Mouse (Mus musculus) spleen, adult 2 months (tissue): Measurements from ENCODE around the gene Trim46. TPM values are rescaled to one million over a fixed set of nuclear protein-coding genes. Genes with fewer than 3 reads are reported as not detected.
A peak's percentile ranks its signal among the peaks of the same experiment; 100 is the strongest.

ENCODE experiments used
- DNase-seq, 2 experiments: peaks; one replicate each; pipeline versions ENCODE4 v3.0.0 to v3.0.0-alpha.2; 2012 to 2021; ENCODE audit warnings: low spot score in 2 of 2, low read depth in 1 of 2
- H3K27ac ChIP-seq: fragments of 200-500 bp; 2 replicates; pipeline ENCODE4 v1.5.1; 2012; ENCODE audit warnings: low read length, inconsistent platforms; ENCODE audit not compliant: insufficient read depth
- H3K27me3 ChIP-seq: fragments of 200-500 bp; 2 replicates; pipeline ENCODE4 v1.6.1; 2012; ENCODE audit warnings: mild to moderate bottlenecking, moderate library complexity, low read length, inconsistent platforms; ENCODE audit not compliant: control insufficient read depth, insufficient read depth
- H3K36me3 ChIP-seq: fragments of 200-500 bp; 2 replicates; pipeline ENCODE4 v1.6.1; 2012; ENCODE audit warnings: mild to moderate bottlenecking, low read length, inconsistent platforms; ENCODE audit not compliant: control insufficient read depth, insufficient read depth
- H3K4me1 ChIP-seq: fragments of 200-500 bp; 2 replicates; pipeline ENCODE4 v1.6.1; 2011; ENCODE audit warnings: inconsistent platforms; ENCODE audit not compliant: control insufficient read depth, insufficient read depth, insufficient read length
- H3K4me3 ChIP-seq: fragments of 200-500 bp; 2 replicates; pipeline ENCODE4 v1.5.1; 2011; ENCODE audit warnings: mild to moderate bottlenecking, inconsistent platforms; ENCODE audit not compliant: insufficient read depth, insufficient read length; ENCODE audit errors: extremely low read depth
- CTCF ChIP-seq: fragments of 200-500 bp; IDR thresholded peaks from 2 replicates; pipeline ENCODE4 v1.5.1; 2011; ENCODE audit warnings: mild to moderate bottlenecking, inconsistent platforms; ENCODE audit not compliant: insufficient read depth, insufficient read length, insufficient replicate concordance; ENCODE audit errors: extremely low read depth
- POLR2A ChIP-seq: fragments of 200-500 bp; IDR thresholded peaks from 2 replicates; pipeline ENCODE4 v1.6.1; 2011; ENCODE audit warnings: low read depth, low read length, inconsistent platforms
- WGBS: fragments of 180-500 bp; shearing (Covaris S2); methylation state at CpG from one replicate; pipeline ENCODE4 v1.1.7; 2018; 5-methylcytosine and 5-hydroxymethylcytosine counted together
- polyA plus RNA-seq: library from polyadenylated mRNA; depleted of rRNA; stranded (reverse); fragments of >200 nt; gene quantifications from 2 replicates; pipeline ENCODE4 v1.2.3, GENCODE M21; 2012

Gene Trim46
- polyA plus RNA-seq, 1 experiment = 3.6 TPM

GRCm38 (mm10) chr3:89276061-89276460 lies 30.0 kb upstream of the Trim46 start:
- 95% methylated on average over 13 of the region's 13 CpGs for WGBS
- no peak for TF ChIP-seq POLR2A
- no peak for TF ChIP-seq CTCF
- Histone ChIP-seq H3K36me3 (no peaks in the 10 kb centered on the region), H3K27ac (no peak overlapping the region), H3K4me1 (peaks cover 9% of the 10 kb centered on the region; the same call in 1 of the 2 replicates), H3K27me3 (peaks cover 11% of the 10 kb centered on the region; the same call in 1 of the 2 replicates), H3K4me3 (no peak overlapping the region)
- no peak for DNase-seq

GRCm38 (mm10) chr3:89271760-89272159 lies 25.7 kb upstream of the Trim46 start:
- Histone ChIP-seq H3K27ac (no peak overlapping the region), H3K4me3 (no peak overlapping the region), H3K4me1 (peaks cover 8% of the 10 kb centered on the region; the same call in 1 of the 2 replicates), H3K27me3 (no peaks in the 10 kb centered on the region), H3K36me3 (no peaks in the 10 kb centered on the region; the same call in 1 of the 2 replicates)
- DNase-seq = no peak
- WGBS = 91% methylated on average over 6 of the region's 6 CpGs
- TF ChIP-seq POLR2A (no peak; the same call in 1 of the 2 replicates), CTCF (no peak)

- no peak for DNase-seq
- H3K4me1 ChIP-seq = peaks cover 8% of the 10 kb centered on the region; the same call in 1 of the 2 replicates
- TF ChIP-seq CTCF = no peak
- TF ChIP-seq POLR2A = no peak
- no peaks in the 10 kb centered on the region; the same call in 1 of the 2 replicates for H3K36me3 ChIP-seq
- no peaks in the 10 kb centered on the region for H3K27me3 ChIP-seq
- peak overlapping the region; percentile 88; the same call in 1 of the 2 replicates for H3K27ac ChIP-seq
- 79% methylated on average over 6 of the region's 6 CpGs for WGBS
- H3K4me3 ChIP-seq = no peak overlapping the region
Measured at GRCm38 (mm10) chr3:89270891-89271290, 24.8 kb upstream of the Trim46 start.

- Histone ChIP-seq H3K4me1 (peaks cover 8% of the 10 kb centered on the region; the same call in 1 of the 2 replicates), H3K36me3 (no peaks in the 10 kb centered on the region; the same call in 1 of the 2 replicates), H3K27ac (peak within 1 kb of the TSS; percentile 88), H3K27me3 (no peaks in the 10 kb centered on the region), H3K4me3 (peak within 1 kb of the TSS; percentile 96)
- 1% methylated on average over 39 of the region's 39 CpGs for WGBS
- DNase-seq = peak in 1 of 2 experiments; percentile 82
- TF ChIP-seq POLR2A (peak; percentile 77), CTCF (peak; percentile 33; the same call in 1 of the 2 replicates)
Measured at GRCm38 (mm10) chr3:89270051-89270755, 24.1 kb upstream of the Trim46 start, which contains the start of gene Slc50a1. Gene Slc50a1, minus strand, starts transcription at chr3:89270570.

- TF ChIP-seq CTCF = no peak
- no peak for TF ChIP-seq POLR2A
- H3K36me3 ChIP-seq = no peaks in the 10 kb centered on the region; the same call in 1 of the 2 replicates
- no peak for DNase-seq
- H3K4me3 ChIP-seq = no peak overlapping the region
- WGBS = 89% methylated on average over 8 of the region's 8 CpGs
- H3K27ac ChIP-seq = no peak overlapping the region
- peaks cover 8% of the 10 kb centered on the region; the same call in 1 of the 2 replicates for H3K4me1 ChIP-seq
- no peaks in the 10 kb centered on the region for H3K27me3 ChIP-seq
Measured at GRCm38 (mm10) chr3:89268916-89269315, 22.8 kb upstream of the Trim46 start.

- TF ChIP-seq POLR2A (peak; percentile 93), CTCF (no peak)
- Histone ChIP-seq H3K36me3 (no peaks in the 10 kb centered on the region; the same call in 1 of the 2 replicates), H3K27me3 (no peaks in the 10 kb centered on the region), H3K4me3 (peak overlapping the region; percentile 93), H3K27ac (peak overlapping the region; percentile 74), H3K4me1 (peaks cover 8% of the 10 kb centered on the region; the same call in 1 of the 2 replicates)
- WGBS = under 1% methylated on average over 20 of the region's 20 CpGs
- peak; percentile 56 to 75 for DNase-seq
Measured at GRCm38 (mm10) chr3:89266439-89266893, 20.4 kb upstream of the Trim46 start.
